Mouse (Mus musculus): Measurements from ENCODE around the gene Taar7b. TPM values are rescaled to one million over a fixed set of nuclear protein-coding genes. Genes with fewer than 3 reads are reported as not detected.

Gene Taar7b
- total RNA-seq, 2 experiments from 2014 or later = not detected

Other genes with a start within 250 kb of the Taar7b start
- 100 to 1,000 TPM; 289 to 355 TPM for gene Rps12, start 212.7 kb upstream of the Taar7b start, total RNA-seq (2021)
- 10 to 100 TPM; 13.6 to 14.7 TPM for gene Slc18b1, start 203.0 kb upstream of the Taar7b start, total RNA-seq (2021)
- gene Vnn3, start 148.5 kb upstream of the Taar7b start, total RNA-seq (2021) = under 1 TPM; 0.21 to 0.47 TPM
- under 1 TPM; 0.23 to 0.32 TPM for gene Vnn1, start 105.3 kb upstream of the Taar7b start, total RNA-seq (2021)
- gene Taar1, start 79.6 kb upstream of the Taar7b start, total RNA-seq (2021) = not detected
- gene Taar2, start 61.4 kb upstream of the Taar7b start, total RNA-seq (2021) = not detected
- gene Taar3, start 50.4 kb upstream of the Taar7b start, total RNA-seq (2021) = not detected
- not detected for gene Taar4, start 39.4 kb upstream of the Taar7b start, total RNA-seq (2021)
- gene Taar5, start 29.2 kb upstream of the Taar7b start, total RNA-seq (2021) = not detected
- not detected for gene Taar6, start 14.3 kb upstream of the Taar7b start, total RNA-seq (2021)
- not detected for gene Taar7a, start 6.5 kb upstream of the Taar7b start, total RNA-seq (2021)
- gene Taar7d, start 27.3 kb downstream of the Taar7b start, total RNA-seq (2021) = not detected
- gene Taar7e, start 37.7 kb downstream of the Taar7b start, total RNA-seq (2021) = not detected
- not detected for gene Taar7f, start 49.6 kb downstream of the Taar7b start, total RNA-seq (2021)
- gene Taar8a, start 76.6 kb downstream of the Taar7b start, total RNA-seq (2021) = not detected
- not detected for gene Taar8b, start 92.4 kb downstream of the Taar7b start, total RNA-seq (2021)
- gene Taar8c, start 102.0 kb downstream of the Taar7b start, total RNA-seq (2021) = not detected
- gene Taar9, start 109.6 kb downstream of the Taar7b start, total RNA-seq (2021) = not detected
- 10 to 100 TPM; 31.8 to 34.9 TPM for gene Stx7, start 149.4 kb downstream of the Taar7b start, total RNA-seq (2021)
- gene Moxd1, start 223.6 kb downstream of the Taar7b start, total RNA-seq (2021) = 1 to 10 TPM in 1 of 2 experiments, under 1 TPM in 1; 0.89 to 3.1 TPM

Data from gastrocnemius, postnatal 10 days (tissue).